Mouse (Mus musculus) kidney, postnatal 10 days (tissue): ENCODE measurements around the gene Sgms1.
"Not testable (repeated sequence)": the region's sequence is repeated elsewhere in the genome, so short reads cannot be mapped to it uniquely, and the experiment has no call there.

ENCODE experiments used
- DNase-seq: peaks from one replicate; pipeline ENCODE4 v3.0.0; 2021; ENCODE audit warnings: mixed read lengths

Gene Sgms1

DNA sequence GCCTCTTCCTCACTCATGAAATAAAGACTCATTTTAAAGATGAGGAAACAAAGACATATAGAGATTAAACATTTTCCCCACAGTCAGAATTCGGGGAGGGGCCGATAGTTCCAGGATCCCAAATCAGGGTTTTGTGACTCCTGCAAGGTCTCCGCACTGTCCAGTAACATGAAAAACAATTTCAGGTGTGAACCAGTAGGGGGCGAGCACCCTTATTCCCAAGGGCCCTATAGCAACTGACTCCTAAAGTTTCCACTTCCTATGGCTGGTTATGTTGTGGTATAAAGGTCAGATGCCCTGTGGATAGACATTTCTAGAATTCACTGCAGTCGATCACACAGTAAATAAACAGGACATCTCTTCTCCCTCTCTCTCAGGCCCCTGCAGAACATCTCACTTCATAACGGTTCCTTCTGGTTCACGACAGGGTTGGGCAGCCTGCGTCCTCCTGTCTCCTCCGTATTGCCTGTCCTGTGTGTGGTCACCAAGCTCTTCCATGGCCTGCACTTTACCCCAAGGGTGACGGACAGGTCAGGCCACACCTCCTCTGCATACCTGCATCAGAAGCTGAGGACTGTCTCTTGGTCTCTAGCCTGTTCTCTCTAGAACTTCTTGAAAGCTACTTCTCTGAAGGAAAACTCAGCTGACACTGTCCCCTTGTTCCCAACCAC is 262.2 kb downstream of the Sgms1 start:
- DNase-seq: peak; percentile 28

DNA sequence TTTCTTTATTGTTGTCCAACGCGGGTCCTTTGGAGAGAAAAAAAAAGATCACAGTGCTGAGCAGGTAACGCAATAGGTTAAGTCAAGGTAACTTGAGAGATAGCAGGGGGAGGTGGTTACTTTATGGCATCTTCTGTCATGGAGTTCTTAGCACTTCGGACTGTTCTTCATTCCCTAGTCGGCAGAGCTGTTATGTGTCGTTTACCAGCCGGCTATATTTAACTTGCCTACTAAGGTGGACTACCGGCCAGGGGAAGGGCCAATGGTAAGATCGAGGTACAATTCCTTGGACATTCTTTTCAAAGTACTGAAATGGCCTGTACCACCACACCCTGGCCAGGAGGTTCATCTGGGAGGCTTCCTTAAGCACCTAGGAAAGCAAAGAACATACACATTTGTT is 265.4 kb downstream of the Sgms1 start:
- no peak for DNase-seq

DNA sequence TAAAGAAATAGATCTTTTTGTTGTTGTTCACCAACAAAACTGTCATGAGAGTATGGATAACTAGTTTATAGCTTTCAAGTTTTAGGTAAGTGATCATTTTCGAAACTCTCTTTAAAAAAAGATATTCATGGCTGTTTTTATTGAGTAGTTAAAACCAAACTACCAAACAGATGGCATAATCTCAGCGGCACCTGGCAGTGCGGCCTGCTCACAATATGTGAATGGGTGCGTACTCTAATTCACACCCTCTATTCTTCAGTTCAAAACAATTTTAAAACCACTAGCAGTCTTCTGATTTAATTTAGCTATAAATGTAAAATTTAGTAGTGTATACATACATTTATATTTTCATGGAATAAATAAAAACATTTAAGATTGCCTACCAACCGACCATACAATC is 266.3 kb downstream of the Sgms1 start:
- DNase-seq: no peak

DNA sequence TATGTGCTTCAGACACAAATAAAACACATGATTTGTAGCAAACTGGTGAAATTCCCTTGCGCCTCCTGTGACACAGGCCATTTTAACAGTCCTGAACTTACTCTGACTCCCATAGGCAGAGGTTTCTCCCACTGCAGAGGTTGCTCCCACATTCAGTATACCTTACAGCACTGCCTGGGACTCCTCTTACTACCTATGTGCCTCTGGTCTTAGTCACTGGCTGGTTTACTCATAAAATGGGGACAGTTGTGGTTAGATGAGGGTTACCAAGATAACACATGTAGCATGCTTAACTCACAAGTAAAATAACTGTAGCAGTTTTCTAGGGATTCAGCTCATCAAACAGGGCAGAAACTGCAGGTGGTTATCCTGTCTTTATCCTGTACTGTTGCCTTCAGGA is 268.7 kb downstream of the Sgms1 start:
- DNase-seq: no peak

DNA sequence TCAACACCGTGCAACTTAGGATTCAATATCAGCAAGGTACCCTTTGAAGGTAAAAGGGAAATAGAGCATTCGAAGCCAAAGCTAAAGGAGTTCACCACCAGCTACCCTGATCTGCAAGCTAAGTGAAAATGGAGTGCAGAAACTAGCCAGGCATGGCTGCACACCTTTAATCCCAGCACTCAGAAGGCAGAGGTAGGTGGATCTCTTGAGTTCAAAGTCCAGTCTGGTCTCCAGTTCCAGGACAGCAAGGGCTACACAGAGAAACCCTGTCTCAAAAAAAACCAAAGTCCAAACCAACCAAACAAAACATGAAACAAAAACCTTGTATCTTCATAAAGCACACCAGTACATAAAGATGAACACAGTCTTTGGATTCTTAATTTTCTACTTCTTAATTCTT is 269.8 kb downstream of the Sgms1 start:
- DNase-seq: peak; percentile 19

DNA sequence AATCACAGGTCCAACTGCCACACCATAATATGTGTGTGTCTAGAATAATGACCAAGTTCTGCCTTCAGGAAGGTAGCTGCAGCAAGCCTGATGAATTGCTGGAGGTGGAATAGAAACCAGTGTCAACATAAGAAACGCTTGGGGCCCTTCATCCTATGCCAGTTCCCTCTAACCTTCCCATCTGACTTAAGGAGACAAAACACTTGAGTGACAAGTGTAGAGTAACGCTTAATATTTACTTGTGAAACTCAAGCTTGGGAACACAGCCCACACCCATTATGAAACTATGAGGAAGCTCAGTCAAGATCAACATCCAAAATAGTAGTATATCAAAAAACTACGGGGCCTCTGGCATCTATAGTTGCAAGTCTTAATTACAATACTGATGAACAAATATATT is 271.0 kb downstream of the Sgms1 start:
- no peak for DNase-seq

DNA sequence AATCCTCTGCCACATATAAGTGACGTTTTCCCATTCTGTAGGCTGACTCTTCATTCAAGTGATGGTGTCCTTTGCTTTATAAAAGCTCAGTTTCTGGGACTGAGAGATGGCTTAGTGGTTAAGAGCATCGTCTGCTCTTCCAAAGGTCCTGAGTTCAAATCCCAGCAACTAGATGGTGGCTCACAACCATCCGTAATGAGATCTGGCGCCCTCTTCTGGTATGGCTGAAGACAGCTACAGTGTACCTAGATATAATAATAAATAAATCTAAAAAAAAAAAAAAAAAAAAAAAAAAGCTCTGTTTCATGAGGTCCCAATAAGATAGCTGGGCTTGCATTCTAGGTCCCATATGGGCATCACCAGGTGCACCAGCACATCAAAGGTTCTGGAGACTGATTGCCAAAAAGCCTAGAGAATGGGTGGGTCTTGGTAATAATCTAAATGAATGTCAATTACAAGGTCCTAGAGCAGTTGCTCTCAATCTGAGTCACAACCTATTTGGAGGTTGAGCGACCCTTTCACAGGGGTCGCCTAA is 272.0 kb downstream of the Sgms1 start:
- no peak for DNase-seq

DNA sequence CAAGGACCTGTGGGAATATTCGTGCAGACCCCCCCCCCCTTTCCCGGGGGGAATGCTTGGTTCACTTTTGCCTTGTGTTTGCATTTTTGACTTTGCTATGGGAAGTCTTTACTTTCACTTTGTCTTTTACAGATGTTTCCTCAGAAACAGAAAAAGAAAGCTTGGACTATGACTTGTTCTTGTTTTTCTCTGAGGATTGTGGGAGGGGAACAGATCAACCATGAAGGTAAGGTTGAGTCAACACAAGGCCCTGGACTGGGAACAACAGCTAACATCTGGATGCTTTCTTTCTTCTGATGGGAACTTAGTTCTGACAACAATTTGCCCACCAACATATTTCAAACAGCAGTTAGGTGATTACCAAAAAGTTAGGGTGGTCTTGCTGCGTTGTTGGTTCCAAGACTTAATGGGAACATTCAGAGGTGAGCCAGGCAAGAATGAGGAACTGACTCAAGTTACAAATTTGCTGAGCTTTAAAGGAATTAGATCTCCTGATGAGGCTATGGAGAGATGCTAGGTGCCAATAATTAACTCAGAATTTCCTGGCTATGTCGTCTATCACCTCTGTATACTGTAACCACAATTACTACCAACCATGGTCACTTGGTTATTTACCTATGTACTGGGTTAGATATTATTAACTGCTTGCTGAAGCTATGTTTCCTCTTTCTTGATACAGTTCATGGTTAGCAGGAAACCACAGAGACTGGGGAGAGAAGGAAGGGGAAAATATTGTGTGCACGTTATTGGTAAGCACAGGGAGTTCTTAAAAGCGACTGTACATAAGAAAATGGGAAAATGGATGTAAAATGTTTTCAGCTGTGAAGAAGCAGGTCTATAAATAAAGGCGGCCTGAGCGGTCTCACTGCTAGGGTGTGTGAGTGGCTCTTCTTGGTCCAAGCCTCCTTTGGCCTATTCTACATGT is 277.4 kb downstream of the Sgms1 start:
- DNase-seq: no peak

DNA sequence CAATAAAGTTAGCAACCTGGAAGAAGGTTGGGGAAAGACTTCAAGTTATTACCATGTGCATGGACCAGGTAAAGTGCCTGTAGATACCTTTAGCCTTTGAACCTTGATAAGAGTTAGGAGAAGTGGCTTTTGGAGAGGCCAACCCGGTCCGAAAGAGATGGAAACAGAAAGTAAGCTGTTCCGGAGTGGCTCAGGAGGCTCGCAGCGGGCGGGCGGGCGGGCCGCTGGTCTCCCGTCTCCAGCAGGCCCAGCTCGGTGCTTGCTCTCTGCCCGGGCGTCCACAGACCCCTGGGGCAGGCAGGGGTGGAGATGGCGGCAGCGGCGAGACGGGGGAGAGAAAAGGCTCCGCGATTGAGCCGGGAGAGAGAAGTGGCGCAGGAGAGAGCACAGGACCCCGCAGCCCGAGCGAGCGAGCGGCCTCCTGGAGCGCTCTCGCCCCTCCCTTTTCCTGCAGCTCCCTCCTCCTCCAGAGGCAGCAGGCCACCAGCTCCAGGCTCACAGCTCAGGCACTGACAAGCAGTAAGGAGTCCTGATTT is 281.7 kb downstream of the Sgms1 start, which contains the start of gene Asah2:
Asah2 (minus strand) TSS at position 441 of the 536 bp plus-strand sequence.
- DNase-seq: peak; percentile 88

DNA sequence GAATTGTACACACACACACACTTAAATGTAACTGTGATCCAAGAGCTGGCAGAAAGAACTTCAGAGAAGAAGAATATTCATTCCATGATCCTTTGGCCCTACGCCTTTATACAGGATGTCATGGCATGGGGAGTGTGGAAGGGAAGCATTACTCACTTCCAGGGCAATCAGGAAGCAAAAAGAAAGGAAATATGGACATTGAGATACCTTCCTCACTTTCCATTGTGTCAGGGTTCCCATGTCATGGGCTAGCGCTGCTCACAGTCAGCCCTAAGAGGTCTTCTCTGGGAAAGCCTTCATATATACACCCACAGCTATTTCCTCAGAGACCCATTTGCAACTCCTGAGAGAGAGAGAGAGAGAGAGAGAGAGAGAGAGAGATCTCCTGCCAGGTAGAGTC is 282.8 kb downstream of the Sgms1 start:
- no peak for DNase-seq

DNA sequence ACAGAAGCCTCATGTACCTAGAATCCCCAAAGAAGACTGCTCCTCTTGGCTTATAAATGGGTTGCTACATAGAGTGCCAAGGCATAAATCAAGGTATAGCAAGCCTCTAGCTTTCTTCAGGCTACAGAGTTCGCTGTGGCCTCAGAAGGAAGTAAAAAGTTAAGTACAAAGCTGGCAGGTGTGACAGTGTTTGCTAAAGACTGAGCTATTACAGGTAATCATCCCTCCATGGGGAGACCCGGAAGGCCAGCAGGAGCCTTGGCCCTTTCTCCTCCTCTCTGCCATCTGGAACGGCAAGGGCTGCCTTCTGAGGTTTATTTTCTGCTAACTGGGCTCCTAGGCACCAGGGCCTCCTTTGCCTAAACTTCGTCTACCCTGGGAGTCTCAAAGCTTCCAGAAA is 285.3 kb downstream of the Sgms1 start:
- DNase-seq: no peak

DNA sequence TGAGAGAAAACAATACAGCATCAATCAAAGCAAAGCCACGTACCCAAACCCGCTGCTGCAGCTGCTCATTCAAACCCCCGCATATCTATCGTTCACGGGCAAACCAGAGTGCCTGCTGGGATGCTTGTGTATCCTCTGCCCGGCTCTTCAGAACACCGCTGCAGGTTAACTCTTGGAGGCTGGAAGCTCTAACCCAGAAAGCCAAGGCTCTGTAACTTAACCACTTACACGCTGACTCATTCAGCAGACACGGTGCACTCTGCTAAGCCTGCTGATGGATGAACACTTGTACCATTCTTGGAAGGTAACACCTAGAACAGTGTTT is 286.6 kb downstream of the Sgms1 start:
- DNase-seq: no peak

DNA sequence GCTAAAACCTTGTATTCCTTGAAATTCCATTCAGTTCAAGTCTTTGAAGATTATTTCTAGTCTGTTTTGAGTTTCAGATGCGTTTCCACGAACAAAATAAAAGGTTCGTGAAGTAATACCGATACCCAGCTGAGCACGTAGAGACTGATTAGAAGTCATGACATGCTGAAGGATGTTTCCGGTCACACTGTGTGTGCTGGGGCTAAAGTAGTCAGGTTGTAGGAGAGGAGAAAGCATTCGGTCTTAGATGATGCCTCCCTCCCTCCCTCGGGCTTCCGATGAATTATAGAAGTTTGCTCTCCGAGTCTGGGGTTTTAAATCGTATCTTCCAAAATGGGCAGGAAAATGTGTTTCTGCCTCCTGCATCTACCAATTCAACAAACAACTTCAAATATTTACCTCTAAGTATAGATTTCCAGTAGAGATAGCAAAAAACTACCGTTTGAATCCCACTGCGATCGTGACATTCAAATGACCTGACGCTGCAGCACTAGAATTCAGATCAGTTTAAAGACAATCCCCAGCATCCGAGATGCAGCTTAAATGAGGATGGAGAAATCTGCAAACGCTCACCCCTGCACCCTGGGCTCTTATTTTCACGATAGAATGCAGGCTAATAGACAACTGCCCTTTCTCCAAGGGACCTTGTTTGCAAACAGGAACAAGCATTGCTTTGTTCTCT is 287.1 kb downstream of the Sgms1 start:
- DNase-seq: no peak

DNA sequence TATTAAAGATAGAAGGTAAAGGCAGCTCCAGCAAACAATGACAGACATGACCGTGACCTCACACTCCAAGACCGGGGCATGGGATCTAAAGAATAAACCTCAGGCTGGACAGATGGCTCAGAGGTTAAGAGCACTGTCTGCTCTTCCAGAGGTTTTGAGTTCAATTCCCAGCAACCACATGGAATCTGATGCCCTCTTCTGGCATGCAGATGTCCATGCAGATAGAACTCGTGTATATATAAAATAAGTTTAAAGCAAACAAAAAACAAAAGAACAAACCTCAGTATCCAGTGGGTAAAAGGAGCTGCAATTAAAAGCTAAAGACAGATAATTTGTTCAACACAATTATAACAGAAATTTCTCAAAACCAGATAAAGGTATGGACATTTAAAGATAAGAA is 290.9 kb downstream of the Sgms1 start:
- no peak for DNase-seq

DNA sequence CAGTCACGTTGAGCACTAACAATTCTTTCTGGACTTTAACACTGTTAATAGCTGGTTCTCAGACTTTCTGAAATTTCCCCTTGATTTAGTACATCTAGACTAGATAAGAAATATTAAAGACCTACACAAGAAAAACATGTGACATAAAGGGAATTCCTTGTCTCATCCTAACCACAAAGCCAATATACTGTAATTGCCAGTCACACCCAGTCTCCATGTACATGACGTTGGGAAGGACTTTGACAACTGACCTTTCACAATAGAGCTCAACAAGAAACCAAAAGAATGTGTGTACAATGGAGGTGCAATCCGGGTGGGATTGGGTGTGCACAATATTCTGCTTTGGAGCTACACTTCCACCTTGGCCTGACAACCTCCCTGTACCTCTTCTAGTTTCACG is 297.2 kb downstream of the Sgms1 start:
- no peak for DNase-seq

DNA sequence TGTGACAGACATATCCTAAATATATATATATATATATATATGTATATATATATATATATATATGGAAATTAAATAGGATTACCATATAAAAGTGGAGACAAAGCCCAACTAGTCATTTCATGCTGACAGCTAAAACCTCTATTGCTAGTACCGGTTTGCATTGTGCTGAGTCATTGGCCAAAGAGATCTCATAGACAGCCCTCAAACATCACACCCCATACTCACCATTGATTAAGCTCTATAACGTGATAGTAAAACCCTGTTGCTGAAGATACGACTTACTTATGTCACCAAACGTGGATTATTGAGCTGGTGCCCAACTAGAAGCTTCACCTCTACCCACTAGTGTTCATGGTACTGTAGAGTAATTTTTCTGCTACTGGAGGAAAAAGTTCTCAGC is 298.7 kb downstream of the Sgms1 start:
- DNase-seq: no peak

DNA sequence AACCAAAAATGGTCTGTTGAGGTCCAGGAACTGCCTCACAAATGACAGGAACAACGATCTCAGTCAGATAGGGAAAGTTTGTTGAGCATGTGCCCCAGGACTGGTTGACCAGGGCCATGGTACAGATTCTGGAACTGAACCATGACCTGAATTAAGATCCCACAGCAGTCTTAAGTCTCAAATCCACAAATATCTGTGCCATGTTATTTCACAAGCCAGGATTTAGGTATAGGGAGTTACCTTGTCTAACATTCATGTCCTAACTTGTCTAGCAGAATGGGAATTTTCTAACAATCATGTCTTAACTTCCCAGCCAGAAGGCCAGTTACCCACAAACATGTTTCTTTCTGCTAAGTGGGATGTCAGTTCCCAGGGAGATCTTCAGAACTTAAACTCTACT is 300.9 kb downstream of the Sgms1 start:
- DNase-seq: no peak

DNA sequence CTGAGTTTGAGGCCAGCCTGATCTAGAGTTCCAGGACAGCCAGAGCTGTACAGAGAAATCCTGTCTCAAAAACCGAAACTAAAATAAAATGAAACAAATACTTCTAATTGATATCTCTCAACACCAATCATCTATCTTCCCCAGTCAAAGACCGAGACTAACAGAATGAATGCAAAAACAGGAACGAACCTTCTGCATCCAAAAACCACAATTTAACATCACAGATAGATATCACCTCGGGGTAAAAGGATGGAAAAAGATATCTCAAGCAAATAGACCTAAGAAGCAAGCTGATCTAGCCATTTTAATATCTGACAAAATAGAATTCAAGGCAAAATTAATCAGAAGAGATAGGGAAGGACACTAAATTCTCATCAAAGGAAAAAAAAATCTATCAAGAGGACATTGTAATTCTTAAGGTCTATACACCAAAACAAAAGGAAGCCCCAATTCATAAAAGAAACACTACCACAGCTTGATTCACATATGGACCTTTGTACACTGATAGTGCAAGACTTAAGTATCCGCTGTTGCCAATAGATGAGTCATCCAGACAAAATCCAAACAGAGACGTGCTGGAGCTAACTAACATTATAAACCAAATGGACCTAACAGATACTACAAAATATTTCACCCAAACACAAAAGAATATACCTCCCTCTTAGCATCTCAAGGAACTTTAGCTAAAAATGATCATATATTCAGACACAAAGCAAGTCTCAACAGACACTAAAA is 301.6 kb downstream of the Sgms1 start:
- DNase-seq: no peak

DNA sequence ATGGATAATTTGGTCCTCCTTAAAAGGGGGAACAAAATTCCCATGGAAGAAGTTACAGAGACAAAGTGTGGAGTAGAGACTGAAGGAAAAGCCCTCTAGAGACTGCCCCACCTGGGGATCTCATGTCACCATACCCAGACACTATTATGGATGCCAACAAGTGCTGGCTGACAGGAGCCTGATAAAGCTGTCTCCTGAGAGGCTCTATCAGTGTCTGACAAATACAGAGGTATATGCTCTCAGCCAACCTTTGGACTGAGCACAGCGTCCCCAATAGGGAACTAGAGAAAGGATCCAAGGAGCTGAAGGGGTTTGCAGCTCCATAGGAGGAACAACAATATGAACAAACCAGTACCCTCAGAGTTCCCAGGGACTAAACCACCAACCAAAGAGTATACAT is 304.7 kb downstream of the Sgms1 start:
- DNase-seq: not testable (repeated sequence)
